Mouse (Mus musculus): Measurements from ENCODE around the gene Hivep1. TPM values are rescaled to one million over a fixed set of nuclear protein-coding genes. Genes with fewer than 3 reads are reported as not detected.

The Hivep1 gene
- polyA plus RNA-seq, 1 experiment from 2014 or later, result 9.3 TPM

DNA sequence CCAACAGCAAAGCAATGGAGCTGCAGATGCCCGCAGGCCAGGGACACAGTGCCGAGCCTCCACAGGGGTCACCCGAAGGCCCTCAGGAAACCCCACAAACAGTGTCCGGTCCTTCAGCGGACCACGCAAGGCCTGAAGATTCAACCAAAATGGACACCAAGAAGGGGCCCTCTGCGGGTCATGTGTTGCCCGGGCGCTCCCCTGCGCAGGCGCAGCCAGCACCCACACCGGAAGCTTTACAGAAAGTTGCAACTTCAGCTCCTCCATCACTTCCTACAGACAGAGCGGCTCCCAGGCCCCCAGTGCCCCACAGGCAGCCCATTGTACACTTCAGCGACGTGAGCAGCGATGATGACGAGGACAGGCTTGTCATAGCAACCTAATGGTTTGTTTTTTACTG lies 132.3 kb downstream of the Hivep1 start:
- Histone ChIP-seq H3K4me1 (ENCODE audit: control insufficient read depth, insufficient read depth, low read length) (no peaks in the 10 kb centered on the region), H3K9me3 (ENCODE audit: control insufficient read depth, low read depth, low read length) (no peaks in the 10 kb centered on the region), H3K4me3 (ENCODE audit: low read depth, low read length) (no peak overlapping the region), H3K27me3 (ENCODE audit: control insufficient read depth, insufficient read depth, low read length) (no peaks in the 10 kb centered on the region), H3K36me3 (ENCODE audit: control insufficient read depth, insufficient read depth, low read length) (peaks cover 8% of the 10 kb centered on the region; the same call in 1 of the 2 replicates), H3K4me2 (replicated peaks; ENCODE audit: low read depth, low read length) (no peak overlapping the region), H3K27ac (ENCODE audit: low read length) (no peak overlapping the region), H3K9ac (replicated peaks; ENCODE audit: low read depth, low read length) (no peak overlapping the region)
- no peak for ATAC-seq (ENCODE audit: insufficient number of reproducible peaks, insufficient read depth, low FRiP score, low read depth)
- 93% methylated on average over 17 of the region's 17 CpGs for WGBS

DNA sequence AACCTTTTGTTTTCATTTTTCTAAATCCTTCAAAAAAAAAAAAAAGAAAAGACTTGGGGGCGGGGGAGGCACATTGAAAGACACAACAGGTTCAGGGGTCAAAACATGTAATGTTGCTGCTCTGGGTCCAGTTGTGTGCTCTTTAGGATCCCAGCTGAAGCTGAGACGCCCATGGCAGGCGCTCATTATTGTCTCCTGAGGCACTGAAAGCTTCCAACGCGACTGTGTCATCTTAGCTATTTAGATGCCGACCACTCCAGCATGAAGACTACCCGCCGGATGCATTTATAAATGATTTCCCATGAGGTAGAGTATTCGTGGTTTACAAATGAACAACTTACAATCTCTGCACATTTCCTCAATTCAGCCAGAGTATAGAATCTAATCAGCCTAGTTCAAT lies 141.2 kb downstream of the Hivep1 start:
- H3K36me3 ChIP-seq (ENCODE audit: control insufficient read depth, insufficient read depth, low read length), result no peaks in the 10 kb centered on the region
- no peaks in the 10 kb centered on the region for H3K4me1 ChIP-seq (ENCODE audit: control insufficient read depth, insufficient read depth, low read length)
- H3K4me3 ChIP-seq (ENCODE audit: low read depth, low read length), result no peak overlapping the region
- H3K9ac ChIP-seq (replicated peaks; ENCODE audit: low read depth, low read length), result no peak overlapping the region
- WGBS, result 43% methylated on average over 9 of the region's 9 CpGs
- H3K27me3 ChIP-seq (ENCODE audit: control insufficient read depth, insufficient read depth, low read length), result no peaks in the 10 kb centered on the region
- H3K27ac ChIP-seq (ENCODE audit: low read length), result no peak overlapping the region
- no peaks in the 10 kb centered on the region for H3K9me3 ChIP-seq (ENCODE audit: control insufficient read depth, low read depth, low read length)
- no peak overlapping the region for H3K4me2 ChIP-seq (replicated peaks; ENCODE audit: low read depth, low read length)
- ATAC-seq (ENCODE audit: insufficient number of reproducible peaks, insufficient read depth, low FRiP score, low read depth), result no peak

DNA sequence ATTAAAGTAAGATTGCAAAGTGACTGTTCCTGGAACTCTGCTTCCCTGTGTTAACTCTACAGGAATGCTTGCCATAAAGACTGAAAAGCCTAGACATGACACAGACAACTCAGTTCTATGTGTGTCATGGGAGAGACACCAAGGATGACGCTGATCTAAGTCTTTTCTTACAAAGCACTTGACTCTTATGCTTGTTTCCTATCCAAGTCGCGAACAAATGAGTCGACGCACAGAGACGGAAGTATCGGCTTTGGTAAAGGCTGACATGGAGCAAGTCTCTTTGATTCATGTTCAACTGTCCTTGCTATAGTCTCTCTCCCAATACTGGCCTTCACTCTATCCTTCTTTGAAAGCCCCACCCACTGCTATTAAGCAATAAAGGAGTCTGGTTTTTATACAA lies 143.8 kb downstream of the Hivep1 start:
- Histone ChIP-seq H3K27ac (ENCODE audit: low read length) (no peak overlapping the region), H3K36me3 (ENCODE audit: control insufficient read depth, insufficient read depth, low read length) (no peaks in the 10 kb centered on the region), H3K9ac (replicated peaks; ENCODE audit: low read depth, low read length) (no peak overlapping the region), H3K4me2 (replicated peaks; ENCODE audit: low read depth, low read length) (no peak overlapping the region), H3K4me1 (ENCODE audit: control insufficient read depth, insufficient read depth, low read length) (no peaks in the 10 kb centered on the region), H3K9me3 (ENCODE audit: control insufficient read depth, low read depth, low read length) (peaks cover 3% of the 10 kb centered on the region; the same call in 1 of the 2 replicates), H3K4me3 (ENCODE audit: low read depth, low read length) (no peak overlapping the region), H3K27me3 (ENCODE audit: control insufficient read depth, insufficient read depth, low read length) (no peaks in the 10 kb centered on the region)
- ATAC-seq (ENCODE audit: insufficient number of reproducible peaks, insufficient read depth, low FRiP score, low read depth), result no peak
- 91% methylated on average over 7 of the region's 7 CpGs for WGBS

DNA sequence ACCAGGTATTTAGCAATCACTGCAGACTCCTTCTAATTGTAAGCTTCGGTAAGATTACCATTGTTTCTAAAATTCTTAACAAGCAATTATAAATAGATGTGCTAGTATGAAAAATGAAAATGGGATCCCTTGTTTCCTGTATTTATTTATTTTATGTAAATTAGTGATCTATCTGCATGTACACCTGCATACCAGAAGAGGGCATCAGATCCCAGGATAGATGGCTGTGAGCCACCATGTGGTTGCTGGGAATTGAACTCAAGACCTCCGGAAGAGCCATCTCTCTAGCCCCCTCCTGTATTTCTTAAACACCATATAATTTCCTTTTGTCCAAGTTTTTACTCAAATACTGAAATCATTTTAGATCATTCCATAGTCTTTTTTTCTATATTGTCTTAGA lies 145.8 kb downstream of the Hivep1 start:
- Histone ChIP-seq H3K4me3 (ENCODE audit: low read depth, low read length) (no peak overlapping the region), H3K4me1 (ENCODE audit: control insufficient read depth, insufficient read depth, low read length) (no peaks in the 10 kb centered on the region), H3K27me3 (ENCODE audit: control insufficient read depth, insufficient read depth, low read length) (no peaks in the 10 kb centered on the region), H3K9ac (replicated peaks; ENCODE audit: low read depth, low read length) (no peak overlapping the region), H3K36me3 (ENCODE audit: control insufficient read depth, insufficient read depth, low read length) (no peaks in the 10 kb centered on the region), H3K9me3 (ENCODE audit: control insufficient read depth, low read depth, low read length) (peaks cover 3% of the 10 kb centered on the region; the same call in 1 of the 2 replicates), H3K4me2 (replicated peaks; ENCODE audit: low read depth, low read length) (no peak overlapping the region), H3K27ac (ENCODE audit: low read length) (no peak overlapping the region)
- ATAC-seq (ENCODE audit: insufficient number of reproducible peaks, insufficient read depth, low FRiP score, low read depth), result no peak
- WGBS, result 92% methylated on average over 2 of the region's 2 CpGs

DNA sequence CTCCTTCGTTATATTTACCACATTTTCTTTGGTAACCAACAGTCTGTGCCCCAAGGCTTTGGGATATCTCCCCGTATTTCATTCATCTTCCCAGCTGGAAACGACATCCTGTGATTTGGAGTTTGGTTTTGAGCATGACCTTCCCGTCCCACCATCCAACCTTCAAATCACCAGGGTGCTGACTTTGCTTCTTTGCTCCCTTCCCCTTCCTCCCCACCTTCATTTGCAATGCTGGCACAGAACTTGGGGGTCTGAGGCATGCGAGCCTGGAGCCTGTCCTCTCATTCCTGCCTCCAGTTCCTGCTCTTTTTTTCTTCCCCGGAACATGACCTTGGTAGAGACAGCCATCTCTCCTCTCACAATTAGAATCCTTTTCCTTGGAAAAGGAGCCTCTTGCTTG lies 161.7 kb downstream of the Hivep1 start:
- 88% methylated on average over 6 of the region's 6 CpGs for WGBS
- Histone ChIP-seq H3K4me2 (replicated peaks; ENCODE audit: low read depth, low read length) (no peak overlapping the region), H3K36me3 (ENCODE audit: control insufficient read depth, insufficient read depth, low read length) (no peaks in the 10 kb centered on the region), H3K9ac (replicated peaks; ENCODE audit: low read depth, low read length) (no peak overlapping the region), H3K27me3 (ENCODE audit: control insufficient read depth, insufficient read depth, low read length) (no peaks in the 10 kb centered on the region), H3K27ac (ENCODE audit: low read length) (no peak overlapping the region), H3K9me3 (ENCODE audit: control insufficient read depth, low read depth, low read length) (no peaks in the 10 kb centered on the region), H3K4me3 (ENCODE audit: low read depth, low read length) (no peak overlapping the region), H3K4me1 (ENCODE audit: control insufficient read depth, insufficient read depth, low read length) (no peaks in the 10 kb centered on the region)
- ATAC-seq (ENCODE audit: insufficient number of reproducible peaks, insufficient read depth, low FRiP score, low read depth), result no peak

DNA sequence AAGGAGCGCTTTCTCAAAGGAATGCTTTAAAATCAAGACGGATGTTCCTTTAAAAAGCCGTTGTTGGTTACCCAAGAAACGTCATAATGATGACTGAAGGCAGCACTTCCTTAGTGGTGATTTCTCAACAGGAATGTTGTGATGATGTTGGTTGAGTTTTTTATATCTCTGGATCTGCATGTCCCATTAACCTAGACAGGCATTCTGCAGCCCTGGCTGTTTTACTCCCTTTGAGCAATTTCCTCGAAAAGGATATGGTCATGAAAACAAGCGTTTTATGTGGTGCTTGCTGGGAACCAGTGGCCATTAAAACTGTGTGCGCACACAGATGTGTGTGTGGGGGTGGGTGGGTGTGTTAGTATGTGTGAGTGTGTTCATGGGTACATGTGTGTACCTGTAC lies 170.6 kb downstream of the Hivep1 start:
- Histone ChIP-seq H3K9me3 (ENCODE audit: control insufficient read depth, low read depth, low read length) (no peaks in the 10 kb centered on the region), H3K4me1 (ENCODE audit: control insufficient read depth, insufficient read depth, low read length) (no peaks in the 10 kb centered on the region), H3K9ac (replicated peaks; ENCODE audit: low read depth, low read length) (no peak overlapping the region), H3K36me3 (ENCODE audit: control insufficient read depth, insufficient read depth, low read length) (no peaks in the 10 kb centered on the region), H3K4me2 (replicated peaks; ENCODE audit: low read depth, low read length) (no peak overlapping the region), H3K27me3 (ENCODE audit: control insufficient read depth, insufficient read depth, low read length) (no peaks in the 10 kb centered on the region), H3K4me3 (ENCODE audit: low read depth, low read length) (no peak overlapping the region), H3K27ac (ENCODE audit: low read length) (no peak overlapping the region)
- WGBS, result 88% methylated on average over 7 of the region's 7 CpGs
- no peak for ATAC-seq (ENCODE audit: insufficient number of reproducible peaks, insufficient read depth, low FRiP score, low read depth)

DNA sequence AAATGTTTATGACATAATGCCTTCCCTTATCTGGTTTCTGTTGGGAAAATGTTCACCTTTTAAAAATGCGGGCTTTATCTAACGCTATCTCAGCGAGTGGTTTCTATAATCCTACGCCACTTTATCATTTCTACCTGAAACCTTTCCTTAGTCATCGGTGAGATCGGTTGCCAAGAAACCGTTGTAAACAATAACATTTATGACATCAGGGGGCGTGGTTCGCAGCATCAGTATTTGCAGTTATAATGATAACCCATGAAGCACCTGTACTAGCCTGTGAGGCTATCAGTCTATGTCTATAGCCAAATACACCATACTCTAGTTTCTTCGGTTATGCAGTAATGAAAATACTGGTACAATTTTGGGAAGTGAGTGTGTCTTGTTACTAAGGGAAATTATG lies 177.0 kb downstream of the Hivep1 start:
- no peak for ATAC-seq (ENCODE audit: insufficient number of reproducible peaks, insufficient read depth, low FRiP score, low read depth)
- Histone ChIP-seq H3K4me2 (replicated peaks; ENCODE audit: low read depth, low read length) (no peak overlapping the region), H3K36me3 (ENCODE audit: control insufficient read depth, insufficient read depth, low read length) (no peaks in the 10 kb centered on the region), H3K27me3 (ENCODE audit: control insufficient read depth, insufficient read depth, low read length) (no peaks in the 10 kb centered on the region), H3K4me1 (ENCODE audit: control insufficient read depth, insufficient read depth, low read length) (no peaks in the 10 kb centered on the region), H3K27ac (ENCODE audit: low read length) (no peak overlapping the region), H3K9me3 (ENCODE audit: control insufficient read depth, low read depth, low read length) (no peaks in the 10 kb centered on the region), H3K4me3 (ENCODE audit: low read depth, low read length) (no peak overlapping the region), H3K9ac (replicated peaks; ENCODE audit: low read depth, low read length) (no peak overlapping the region)
- WGBS, result 83% methylated on average over 10 of the region's 10 CpGs

DNA sequence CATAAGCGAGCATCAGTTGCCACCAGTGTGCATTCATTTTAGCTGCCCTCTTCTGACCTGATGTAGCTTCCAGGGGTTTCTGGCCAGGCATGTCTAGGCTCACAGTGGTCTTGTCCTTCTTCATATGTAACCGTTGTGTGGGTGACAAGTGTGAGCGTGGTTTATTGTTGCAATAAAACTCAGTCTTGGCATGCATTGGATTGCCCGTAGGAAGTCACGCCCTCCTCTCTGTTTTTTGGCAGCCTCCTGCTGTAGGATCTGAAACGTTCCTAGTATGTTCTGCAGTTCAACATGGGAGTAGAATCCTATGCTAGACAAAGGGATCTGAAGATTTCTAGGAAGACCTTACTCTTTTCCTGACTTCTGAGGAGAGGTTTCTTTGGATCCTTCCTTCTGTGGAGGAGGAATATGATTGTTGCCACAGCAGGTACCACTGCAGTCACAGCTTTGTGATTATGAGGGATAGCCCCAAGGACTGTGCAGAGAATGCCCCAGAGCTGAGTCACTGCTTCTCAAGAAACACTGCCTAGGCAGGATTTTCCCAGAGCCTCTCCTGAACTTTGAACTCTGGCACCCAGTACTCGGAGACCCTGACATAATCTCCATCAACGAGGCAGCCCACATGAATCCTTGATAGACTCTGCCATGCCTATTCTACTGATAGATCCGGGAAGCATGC lies 182.1 kb downstream of the Hivep1 start:
- no peaks in the 10 kb centered on the region for H3K36me3 ChIP-seq (ENCODE audit: control insufficient read depth, insufficient read depth, low read length)
- WGBS, result 79% methylated on average over 9 of the region's 9 CpGs
- no peak overlapping the region for H3K4me2 ChIP-seq (replicated peaks; ENCODE audit: low read depth, low read length)
- no peaks in the 10 kb centered on the region for H3K9me3 ChIP-seq (ENCODE audit: control insufficient read depth, low read depth, low read length)
- H3K4me1 ChIP-seq (ENCODE audit: control insufficient read depth, insufficient read depth, low read length), result no peaks in the 10 kb centered on the region
- H3K27me3 ChIP-seq (ENCODE audit: control insufficient read depth, insufficient read depth, low read length), result no peaks in the 10 kb centered on the region
- H3K4me3 ChIP-seq (ENCODE audit: low read depth, low read length), result no peak overlapping the region
- no peak overlapping the region for H3K27ac ChIP-seq (ENCODE audit: low read length)
- no peak overlapping the region for H3K9ac ChIP-seq (replicated peaks; ENCODE audit: low read depth, low read length)
- no peak for ATAC-seq (ENCODE audit: insufficient number of reproducible peaks, insufficient read depth, low FRiP score, low read depth)

DNA sequence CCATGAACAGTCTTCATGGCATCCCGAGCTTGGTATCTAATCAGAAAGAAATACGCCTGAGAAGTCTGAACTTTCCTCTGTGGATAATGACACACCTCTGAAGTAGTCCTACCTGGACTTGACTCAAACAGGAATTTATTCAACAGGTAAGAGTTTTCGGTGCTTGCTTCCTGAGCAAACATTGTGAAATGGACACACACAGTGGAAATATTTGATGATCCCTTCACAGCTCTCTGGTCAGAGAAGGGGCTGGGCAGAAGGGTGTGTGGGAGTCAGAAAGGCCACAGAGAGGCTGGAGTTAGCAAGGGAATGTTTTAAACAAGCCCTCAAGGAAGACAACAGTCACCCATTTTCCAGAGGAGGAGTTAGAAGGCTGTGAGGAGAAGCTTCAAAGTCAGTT lies 186.7 kb downstream of the Hivep1 start:
- no peak overlapping the region for H3K4me3 ChIP-seq (ENCODE audit: low read depth, low read length)
- no peaks in the 10 kb centered on the region for H3K36me3 ChIP-seq (ENCODE audit: control insufficient read depth, insufficient read depth, low read length)
- WGBS, result 80% methylated on average over 3 of the region's 3 CpGs
- H3K27me3 ChIP-seq (ENCODE audit: control insufficient read depth, insufficient read depth, low read length), result no peaks in the 10 kb centered on the region
- no peaks in the 10 kb centered on the region for H3K9me3 ChIP-seq (ENCODE audit: control insufficient read depth, low read depth, low read length)
- H3K9ac ChIP-seq (replicated peaks; ENCODE audit: low read depth, low read length), result no peak overlapping the region
- H3K4me2 ChIP-seq (replicated peaks; ENCODE audit: low read depth, low read length), result no peak overlapping the region
- H3K27ac ChIP-seq (ENCODE audit: low read length), result no peak overlapping the region
- ATAC-seq (ENCODE audit: insufficient number of reproducible peaks, insufficient read depth, low FRiP score, low read depth), result no peak
- H3K4me1 ChIP-seq (ENCODE audit: control insufficient read depth, insufficient read depth, low read length), result no peaks in the 10 kb centered on the region
